Mouse (Mus musculus) ES-E14 (cell line): ENCODE measurements at regions not wholly inside any gene's neighbourhood (a gene's known extent, or its start where the extent isn't known, plus 50 kb on each side); places are given as distances from the start of the nearest gene placed in this dataset.
A peak's percentile ranks its signal among the peaks of the same experiment; 100 is the strongest.
"Not testable (repeated sequence)": the region's sequence is repeated elsewhere in the genome, so short reads cannot be mapped to it uniquely, and the experiment has no call there.

ENCODE experiments used
- DNase-seq: peaks from one replicate; pipeline ENCODE4 v3.0.0-alpha.2; 2013; ENCODE audit warnings: low read depth, low spot score
- H3K27ac ChIP-seq: 2 replicates; pipeline ENCODE4 v1.5.1; 2012; ENCODE audit warnings: low read depth, mild to moderate bottlenecking, low read length, moderate library complexity, mixed read lengths; ENCODE audit not compliant: poor library complexity, insufficient read depth, severe bottlenecking
- H3K36me3 ChIP-seq: 2 replicates; pipeline ENCODE4 v1.6.1; 2012; ENCODE audit warnings: mild to moderate bottlenecking, low read length, moderate library complexity, mixed read lengths; ENCODE audit not compliant: control insufficient read depth, poor library complexity, insufficient read depth, severe bottlenecking
- H3K4me1 ChIP-seq, 2 experiments: fragments of 150-350 bp in 1 of 2; sonication (generic) in 1 of 2; 2 replicates each; pipeline ENCODE4 v1.6.1; 2012; ENCODE audit warnings: low read length in 2 of 2, mild to moderate bottlenecking in 1 of 2, mixed read lengths in 1 of 2; ENCODE audit not compliant: control insufficient read depth in 2 of 2, insufficient read depth in 2 of 2, poor library complexity in 1 of 2
- H3K4me3 ChIP-seq, 2 experiments: fragments of 150-350 bp in 1 of 2; sonication (generic) in 1 of 2; 2 replicates each; pipeline ENCODE4 v1.5.1; 2012; ENCODE audit warnings: low read length in 2 of 2, low read depth in 1 of 2, mild to moderate bottlenecking in 1 of 2, mixed read lengths in 1 of 2; ENCODE audit not compliant: insufficient read depth in 1 of 2, poor library complexity in 1 of 2, severe bottlenecking in 1 of 2
- H3K9ac ChIP-seq: 2 replicates; pipeline ENCODE4 v1.6.1; 2012; ENCODE audit warnings: low read depth, mild to moderate bottlenecking, low read length, mixed read lengths; ENCODE audit not compliant: poor library complexity, insufficient read depth, severe bottlenecking
- H3K9me3 ChIP-seq: fragments of 150-350 bp; sonication (generic); 2 replicates; pipeline ENCODE4 v1.6.1; 2012; ENCODE audit warnings: low read depth, mild to moderate bottlenecking, low read length; ENCODE audit not compliant: control insufficient read depth, insufficient read depth
- CHD2 ChIP-seq: IDR thresholded peaks from 2 replicates; pipeline ENCODE4 v1.6.1; 2014; ENCODE audit warnings: mild to moderate bottlenecking, low read depth, low read length, inconsistent platforms
- HCFC1 ChIP-seq: IDR thresholded peaks from 2 replicates; pipeline ENCODE4 v1.6.1; 2012; ENCODE audit warnings: low read length, inconsistent platforms, borderline replicate concordance; ENCODE audit not compliant: insufficient read depth
- MAFK ChIP-seq: IDR thresholded peaks from 2 replicates; pipeline ENCODE4 v1.6.1; 2014; ENCODE audit warnings: mild to moderate bottlenecking, low read depth, low read length, inconsistent platforms; ENCODE audit not compliant: insufficient read depth
- ZC3H11A ChIP-seq: IDR thresholded peaks from 2 replicates; pipeline ENCODE4 v1.6.1; 2012; ENCODE audit warnings: low read depth, mild to moderate bottlenecking, inconsistent platforms, low read length, borderline replicate concordance
- ZNF384 ChIP-seq: IDR thresholded peaks from 2 replicates; pipeline ENCODE4 v1.6.1; 2012; ENCODE audit warnings: low read depth, low read length, inconsistent platforms
- in situ Hi-C, 2 experiments: fragments of 600-800 bp; cut with MboI; formaldehyde crosslinking; loops; one replicate each; pipeline ENCODE4 v1.15.1; 2025; ENCODE audit warnings: low sequenced_read_pairs in 2 of 2, inconsistent platforms in 1 of 2; ENCODE audit not compliant: unreplicated experiment in 2 of 2

GRCm38 (mm10) chr9:84502981-84503380, 578.0 kb downstream of the Bckdhb start:
- H3K9ac ChIP-seq, H3K27ac ChIP-seq, H3K4me1 ChIP-seq, in situ Hi-C loops, H3K36me3 ChIP-seq, H3K4me3 ChIP-seq, H3K9me3 ChIP-seq: not testable (repeated sequence)
- DNase-seq = peak; percentile 25
- peak; percentile 76 for TF ChIP-seq MAFK

GRCm38 (mm10) chr9:84517064-84517463, 592.1 kb downstream of the Bckdhb start:
- TF ChIP-seq ZNF384 (no peak), MAFK (no peak), ZC3H11A (no peak), CHD2 (no peak), HCFC1 (no peak)

GRCm38 (mm10) chr9:84545431-84545830, 620.5 kb downstream of the Bckdhb start:
- no peaks in the 10 kb centered on the region for H3K9me3 ChIP-seq
- H3K27ac ChIP-seq = no peak overlapping the region
- TF ChIP-seq ZNF384 (no peak), HCFC1 (no peak), ZC3H11A (no peak), CHD2 (no peak), MAFK (no peak)
- H3K4me3 ChIP-seq = no peak overlapping the region
- no peaks in the 10 kb centered on the region for H3K36me3 ChIP-seq
- peak; percentile 9 for DNase-seq
- in situ Hi-C loops = no loop called here
- no peak overlapping the region for H3K9ac ChIP-seq
- H3K4me1 ChIP-seq = no peaks in the 10 kb centered on the region

More at GRCm38 (mm10) chr9:84517064-84517463, 592.1 kb downstream of the Bckdhb start:
- Histone ChIP-seq H3K4me1 (no peaks in the 10 kb centered on the region), H3K36me3 (no peaks in the 10 kb centered on the region), H3K9me3 (no peaks in the 10 kb centered on the region), H3K27ac (no peak overlapping the region), H3K4me3 (no peak overlapping the region), H3K9ac (no peak overlapping the region)
- no peak for DNase-seq
- in situ Hi-C loops = no loop called here

DNA sequence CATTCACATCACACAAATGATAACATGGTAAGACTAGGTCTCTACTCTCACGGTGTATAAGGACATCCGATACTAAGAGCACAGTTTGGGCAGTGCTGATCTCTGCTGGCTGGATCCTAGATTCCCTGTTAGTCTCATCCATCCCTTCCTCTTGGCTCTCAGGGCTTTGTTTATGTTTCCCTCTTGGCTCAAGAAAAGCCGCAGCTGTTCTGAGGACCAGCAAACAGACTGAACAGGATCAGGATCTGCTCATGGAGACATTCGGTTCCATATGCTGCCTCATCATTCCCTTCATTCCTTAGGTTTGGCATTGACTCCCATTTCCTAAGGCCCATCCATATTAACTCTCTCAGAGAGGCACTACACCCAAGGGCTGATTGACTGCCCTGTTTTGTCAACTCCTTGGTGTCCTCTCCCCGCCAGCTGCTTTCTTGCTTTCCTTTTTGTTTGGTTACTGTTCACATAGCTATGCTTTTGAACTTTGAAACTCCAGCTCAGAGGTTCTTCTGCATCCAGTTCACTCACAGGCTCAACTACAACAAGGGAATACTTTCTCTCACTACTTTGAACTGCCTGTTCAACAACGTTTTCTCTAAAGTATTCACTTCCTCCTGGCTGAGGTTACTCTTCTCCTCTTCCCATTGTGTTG, 623.2 kb downstream of the Bckdhb start:
- Histone ChIP-seq H3K4me3 (no peak overlapping the region), H3K9ac (no peak overlapping the region), H3K4me1 (no peaks in the 10 kb centered on the region), H3K27ac (no peak overlapping the region), H3K36me3 (no peaks in the 10 kb centered on the region), H3K9me3 (no peaks in the 10 kb centered on the region)
- no peak for DNase-seq
- no peak for TF ChIP-seq ZC3H11A
- TF ChIP-seq HCFC1 = no peak
- TF ChIP-seq ZNF384 = no peak
- no peak for TF ChIP-seq MAFK
- TF ChIP-seq CHD2 = no peak
- in situ Hi-C loops = no loop called here

DNA sequence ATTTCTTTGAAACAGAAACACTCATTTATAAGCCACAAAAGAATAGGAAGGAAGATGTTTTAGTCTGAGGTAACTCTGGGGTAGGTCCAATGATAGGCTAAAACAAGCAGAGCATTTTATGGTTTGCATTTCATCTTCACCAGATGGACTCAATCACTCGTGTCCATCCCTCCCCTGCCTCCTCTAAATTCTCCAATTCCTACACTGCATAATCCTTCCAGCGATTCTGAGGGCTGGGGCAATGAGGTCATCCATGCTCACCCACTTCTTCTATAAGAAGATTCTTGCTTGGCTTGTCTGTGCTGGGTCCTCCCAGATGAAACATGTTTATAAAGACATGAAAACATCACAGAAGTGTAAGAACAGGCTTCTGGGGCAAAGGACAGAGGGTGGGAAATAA, 630.3 kb downstream of the Bckdhb start:
- Histone ChIP-seq H3K9me3 (no peaks in the 10 kb centered on the region), H3K4me3 (no peak overlapping the region), H3K27ac (no peak overlapping the region), H3K9ac (no peak overlapping the region), H3K4me1 (no peaks in the 10 kb centered on the region), H3K36me3 (no peaks in the 10 kb centered on the region)
- DNase-seq = no peak
- in situ Hi-C loops = no loop called here
- TF ChIP-seq CHD2 (no peak), ZC3H11A (no peak), ZNF384 (no peak), MAFK (no peak), HCFC1 (no peak)
